Mouse (Mus musculus) left cerebral cortex, postnatal 14 days (tissue): ENCODE data around the gene Sh3pxd2a. TPM values are rescaled to one million over a fixed set of nuclear protein-coding genes. Genes with fewer than 3 reads are reported as not detected.
"Not testable (repeated sequence)": the region's sequence is repeated elsewhere in the genome, so short reads cannot be mapped to it uniquely, and the experiment has no call there.

ENCODE experiments used
- DNase-seq, 2 experiments: peaks; one replicate each; pipeline ENCODE4 v3.0.0; 2021 to 2022; ENCODE audit warnings: low spot score in 2 of 2, mixed read lengths in 1 of 2
- intact Hi-C: fragments of 180-260 bp; cut with DNase I; formaldehyde crosslinking; loops from one replicate; pipeline ENCODE4 v1.15.1; 2025
- total RNA-seq, 2 experiments: library from RNA; stranded (reverse); gene quantifications; 2 replicates each; pipeline ENCODE4 v1.2.3; 2021

Gene Sh3pxd2a
- total RNA-seq, 2 experiments from 2014 or later: 30.9 TPM

DNA sequence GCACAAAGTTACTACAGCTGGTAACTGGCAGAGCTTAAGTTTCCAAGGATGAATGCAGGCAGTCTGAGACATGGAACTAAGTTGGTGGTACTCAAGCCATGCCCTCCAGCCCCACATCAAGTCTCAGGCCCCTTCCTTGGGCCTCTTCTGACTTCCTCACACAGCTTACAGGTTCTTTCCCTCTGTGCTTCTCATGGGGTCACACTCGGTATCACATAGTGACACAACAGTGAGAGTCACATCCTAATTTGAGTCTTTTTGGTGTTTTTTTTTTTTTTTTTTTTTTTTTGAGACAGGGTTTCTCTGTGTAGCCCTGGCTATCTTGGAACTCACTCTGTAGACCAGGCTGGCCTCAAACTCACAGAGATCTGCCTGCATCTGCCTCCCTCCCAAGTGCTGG lies 69.4 kb downstream of the Sh3pxd2a start:
- intact Hi-C loops, DNase-seq: not testable (repeated sequence)

GRCm38 (mm10) chr19:47390878-47391277 lies 73.3 kb downstream of the Sh3pxd2a start:
- no peak for DNase-seq
- intact Hi-C loops: no loop called here

- DNase-seq: no peak
- intact Hi-C loops: no loop called here
These were observed 76.3 kb downstream of the Sh3pxd2a start for GRCm38 (mm10) chr19:47387887-47388286.

GRCm38 (mm10) chr19:47387395-47387794 lies 76.8 kb downstream of the Sh3pxd2a start:
- intact Hi-C loops: no loop called here
- DNase-seq: no peak

GRCm38 (mm10) chr19:47385971-47386370 lies 78.2 kb downstream of the Sh3pxd2a start:
- intact Hi-C loops: no loop called here
- no peak for DNase-seq

- no peak for DNase-seq
- intact Hi-C loops: no loop called here
These were observed 79.6 kb downstream of the Sh3pxd2a start for GRCm38 (mm10) chr19:47384639-47385038.

DNA sequence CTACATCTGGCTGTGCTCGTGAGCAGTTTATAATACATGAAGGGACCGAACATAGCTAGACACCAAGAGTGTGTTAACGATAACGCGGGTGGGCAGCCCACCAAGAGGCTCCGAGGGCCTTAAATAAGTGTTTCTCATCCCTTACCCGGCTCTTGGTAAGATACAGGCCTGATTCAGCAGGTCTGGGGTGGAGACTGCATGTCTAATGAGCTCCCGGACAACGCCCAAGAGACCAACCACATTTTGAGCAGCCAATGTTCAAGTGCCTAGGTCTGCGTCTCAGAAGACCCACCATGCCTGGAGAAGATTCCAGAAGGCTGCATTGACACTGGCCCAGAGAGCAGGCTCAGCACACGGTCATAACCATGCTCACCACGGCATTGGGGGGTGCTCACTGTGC lies 80.2 kb downstream of the Sh3pxd2a start:
- DNase-seq: no peak
- intact Hi-C loops: no loop called here

DNA sequence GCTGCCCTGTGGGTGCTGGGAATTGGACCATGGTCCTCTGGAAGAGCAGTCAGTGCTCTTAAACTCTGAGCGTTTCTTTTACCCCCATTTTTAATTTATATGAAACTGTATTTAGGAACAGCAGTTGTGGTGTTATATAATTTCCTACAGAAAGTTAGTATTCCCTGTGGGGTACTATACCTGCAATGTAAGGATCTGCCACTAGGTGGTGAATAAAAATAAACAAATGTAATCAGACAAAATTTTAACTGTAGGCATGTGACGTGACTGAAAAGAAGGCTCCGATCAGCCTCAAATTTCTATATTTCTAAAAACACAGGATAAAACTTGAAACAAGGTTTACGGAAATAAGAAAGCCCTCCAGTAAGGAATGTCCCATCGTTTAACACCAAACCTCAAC lies 81.9 kb downstream of the Sh3pxd2a start:
- DNase-seq: no peak
- intact Hi-C loops: no loop called here

DNA sequence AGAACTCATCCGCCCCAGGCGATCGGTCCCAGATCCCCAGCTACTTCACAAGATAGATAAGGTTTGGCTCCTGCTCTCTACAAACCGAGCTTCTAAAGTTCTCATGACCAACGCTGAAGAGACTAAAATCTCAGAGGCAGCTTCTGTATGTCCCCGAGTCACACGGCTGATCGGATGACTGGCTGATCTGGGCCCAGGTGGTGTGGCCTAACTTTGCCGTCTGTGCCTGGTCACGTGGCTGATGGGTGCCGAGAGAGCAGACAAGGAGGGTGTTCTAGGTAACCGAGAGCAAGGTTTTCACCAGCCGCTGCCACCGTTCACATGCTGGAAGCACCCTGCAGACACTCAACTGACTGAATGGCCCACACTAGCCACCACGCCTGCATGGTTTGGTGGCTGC lies 83.2 kb downstream of the Sh3pxd2a start:
- intact Hi-C loops: no loop called here
- DNase-seq: no peak

DNA sequence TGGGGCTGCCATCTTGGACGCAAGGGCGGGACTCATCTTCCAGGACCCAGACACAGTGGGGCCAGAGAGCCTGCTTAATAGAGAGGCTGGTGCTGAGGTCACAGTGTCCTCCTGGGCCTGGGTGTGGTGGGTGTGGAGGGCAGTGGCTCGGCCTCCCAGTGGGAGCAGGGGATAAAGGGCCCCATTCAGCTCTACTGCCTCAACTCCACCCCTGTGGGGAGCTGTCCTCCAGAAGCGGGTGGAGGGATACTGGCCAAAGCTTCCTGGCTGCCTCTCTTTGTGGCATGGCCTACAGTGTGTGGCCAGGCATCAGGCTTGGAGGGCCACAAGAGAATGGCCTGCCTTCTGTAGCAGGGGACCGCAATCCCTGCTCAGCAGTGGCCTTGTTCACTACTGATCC lies 85.1 kb downstream of the Sh3pxd2a start:
- intact Hi-C loops: no loop called here

GRCm38 (mm10) chr19:47374916-47375573 lies 89.2 kb downstream of the Sh3pxd2a start:
- intact Hi-C loops: no loop called here

More for the DNA sequence above, 85.1 kb downstream of the Sh3pxd2a start:
- DNase-seq: no peak

DNA sequence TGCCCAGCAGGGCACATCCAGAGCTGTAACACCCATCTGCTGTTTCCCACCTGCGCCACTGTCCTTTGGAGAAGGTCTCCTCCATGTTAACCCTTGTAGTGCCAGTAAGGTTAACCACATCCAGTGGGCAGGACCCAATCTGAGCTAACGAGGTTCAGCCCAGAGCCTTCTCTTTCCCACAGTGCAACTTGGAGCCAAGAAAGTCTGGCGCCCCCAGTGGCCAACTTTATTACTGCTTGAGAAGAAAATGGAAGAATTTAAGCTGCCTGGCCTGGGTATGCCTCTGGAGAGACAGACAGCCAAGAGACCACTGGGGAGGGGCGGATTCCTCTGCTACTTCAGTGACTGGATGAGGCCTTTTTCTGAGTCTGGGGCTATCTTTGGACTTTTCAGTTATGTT lies 89.8 kb downstream of the Sh3pxd2a start:
- intact Hi-C loops: no loop called here
- peak; percentile 36 to 67 for DNase-seq

More at GRCm38 (mm10) chr19:47374916-47375573, 89.2 kb downstream of the Sh3pxd2a start:
- DNase-seq: no peak

- no peak for DNase-seq
- intact Hi-C loops: no loop called here
These were observed 92.2 kb downstream of the Sh3pxd2a start for GRCm38 (mm10) chr19:47372044-47372443.

GRCm38 (mm10) chr19:47371521-47371920 lies 92.7 kb downstream of the Sh3pxd2a start:
- intact Hi-C loops: no loop called here
- no peak for DNase-seq

- no peak for DNase-seq
- intact Hi-C loops: no loop called here
These were observed 95.2 kb downstream of the Sh3pxd2a start for GRCm38 (mm10) chr19:47369008-47369407.

GRCm38 (mm10) chr19:47367271-47367879 lies 96.8 kb downstream of the Sh3pxd2a start:
- no peak for DNase-seq
- intact Hi-C loops: no loop called here

- intact Hi-C loops: no loop called here
- no peak for DNase-seq
These were observed 97.6 kb downstream of the Sh3pxd2a start for GRCm38 (mm10) chr19:47366576-47366975.

DNA sequence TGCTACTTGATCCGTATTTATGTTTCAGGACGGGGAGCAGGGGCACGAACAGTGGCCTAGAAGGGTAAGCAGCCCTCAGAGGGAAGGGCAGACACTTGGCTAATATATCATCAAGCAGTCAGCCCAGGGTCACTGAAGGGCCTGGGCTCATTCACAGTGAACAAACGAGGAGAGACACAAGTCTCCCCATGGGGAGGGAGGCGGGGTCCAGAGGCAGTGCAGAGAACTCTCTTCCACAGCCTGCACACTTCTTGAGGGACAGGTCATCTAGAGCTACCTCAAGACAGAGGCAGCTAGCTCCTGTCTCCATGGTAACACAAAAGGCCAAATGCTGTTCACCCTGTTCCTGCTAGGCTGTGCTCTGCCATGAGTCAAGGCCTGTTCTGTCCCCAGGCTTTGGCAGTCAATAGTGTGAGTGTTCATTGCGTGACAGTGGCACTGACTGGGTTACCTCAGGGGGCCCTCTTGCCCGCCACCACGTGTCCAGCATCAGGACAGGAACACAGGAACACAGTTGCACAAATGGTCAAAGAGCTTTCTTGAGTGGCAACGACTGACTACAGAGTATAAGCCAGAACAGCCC lies 101.0 kb downstream of the Sh3pxd2a start:
- DNase-seq: no peak
- intact Hi-C loops: no loop called here

GRCm38 (mm10) chr19:47360921-47361320 lies 103.3 kb downstream of the Sh3pxd2a start:
- intact Hi-C loops: no loop called here
- no peak for DNase-seq

DNA sequence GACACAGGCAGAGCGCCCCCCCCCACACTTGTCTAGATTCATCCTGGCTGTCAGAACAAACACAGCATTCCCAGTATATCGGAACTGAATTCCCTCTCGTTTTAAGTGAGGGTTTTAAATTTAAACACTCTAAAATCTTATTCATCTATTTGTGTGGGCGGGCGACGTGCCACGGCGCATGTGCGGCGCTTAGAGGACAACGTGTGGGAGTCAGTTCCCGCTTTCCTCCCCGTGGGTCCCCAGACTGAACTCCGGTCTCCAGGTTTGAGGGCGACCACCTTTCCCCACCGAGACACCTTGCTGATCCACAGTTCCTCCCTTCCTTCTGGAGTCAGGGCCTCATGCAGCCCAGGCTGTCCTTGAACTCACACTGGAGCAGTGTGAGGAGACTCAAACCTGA lies 104.2 kb downstream of the Sh3pxd2a start:
- DNase-seq: no peak
- intact Hi-C loops: no loop called here
